ENCODE assay signal across 8 mouse cellular contexts in genomic region chr19:37435041-37435852, GRCm38 (mm10). TPM values are rescaled to one million over a fixed set of nuclear protein-coding genes. Genes with fewer than 3 reads are reported as not detected.
DNase-seq lines count a peak whose midpoint lies in the region; ATAC-seq lines count a peak whose summit lies in the region.

No protein-coding gene starts in this region.

- peak; percentile 31 for DNase-seq in CD4-positive helper T cell, adult 2 months (ENCODE audit: low read depth, low spot score)
- peak; percentile 66 for DNase-seq in ZHBTc4 (ENCODE audit: low read depth, low spot score)
- DNase-seq in heart, postnatal 4 days: peak; percentile 66
- peak; percentile 65 for DNase-seq in limb, embryonic 11.5 days (ENCODE audit: low spot score)
- peak; percentile 62 for DNase-seq in midbrain, embryonic 10.5 days (ENCODE audit: low spot score)
- peak; percentile 63 for DNase-seq in splenic B cell, adult 2 months (ENCODE audit: low read depth, low spot score)
- DNase-seq in left cerebral cortex, adult 9 months (ENCODE audit: low spot score in 2 of 2): no peak

- no peak overlapping the region for H3K27ac ChIP-seq in forebrain, embryonic 12.5 days
- 0 out of 2 replicates have a peak overlapping the region, but pooled peaks have one; percentile 52 for H3K27ac ChIP-seq in limb, embryonic 11.5 days (replicated peaks; ENCODE audit: low read depth, low read length)
- H3K27ac ChIP-seq in midbrain, embryonic 10.5 days (replicated peaks): peak overlapping the region; percentile 52; the same call in 1 of the 2 replicates

- peaks cover 18% of the 10 kb centered on the region for H3K4me1 ChIP-seq in forebrain, embryonic 12.5 days
- peaks cover 14% of the 10 kb centered on the region for H3K4me1 ChIP-seq in limb, embryonic 11.5 days (ENCODE audit: control insufficient read depth, insufficient read depth, low read length)
- peaks cover 18% of the 10 kb centered on the region for H3K4me1 ChIP-seq in midbrain, embryonic 10.5 days

- H3K9ac ChIP-seq in forebrain, embryonic 12.5 days: peak overlapping the region; percentile 38
- H3K9ac ChIP-seq in limb, embryonic 11.5 days (ENCODE audit: low read length): peak overlapping the region; percentile 41

- H3K9me3 ChIP-seq in forebrain, embryonic 12.5 days: no peaks in the 10 kb centered on the region
- H3K9me3 ChIP-seq in limb, embryonic 11.5 days (ENCODE audit: control insufficient read depth, low read length): no peaks in the 10 kb centered on the region; the same call in 1 of the 2 replicates
- H3K9me3 ChIP-seq in midbrain, embryonic 10.5 days (replicated peaks): no peaks in the 10 kb centered on the region

- peaks cover 88% of the 10 kb centered on the region for H3K27me3 ChIP-seq in forebrain, embryonic 12.5 days
- peaks cover 61% of the 10 kb centered on the region for H3K27me3 ChIP-seq in limb, embryonic 11.5 days (ENCODE audit: control insufficient read depth, insufficient read depth, low read length)
- H3K27me3 ChIP-seq in midbrain, embryonic 10.5 days (ENCODE audit: low read depth, poor library complexity, severe bottlenecking): peaks cover 100% of the 10 kb centered on the region
- H3K27me3 ChIP-seq in splenic B cell, adult 2 months (ENCODE audit: control insufficient read depth, insufficient read depth, low read length, poor library complexity, severe bottlenecking): no peaks in the 10 kb centered on the region

- WGBS in forebrain, embryonic 12.5 days: under 1% methylated on average over 75 of the region's 77 CpGs
- WGBS in limb, embryonic 11.5 days: under 1% methylated on average over 77 of the region's 77 CpGs
- 2% methylated on average over 77 of the region's 77 CpGs for WGBS in midbrain, embryonic 10.5 days

- peak overlapping the region; percentile 56 for H3K4me2 ChIP-seq in forebrain, embryonic 12.5 days
- peak overlapping the region; percentile 44 for H3K4me2 ChIP-seq in limb, embryonic 11.5 days (ENCODE audit: low read depth, severe bottlenecking)

- ATAC-seq in forebrain, embryonic 12.5 days (ENCODE audit: low FRiP score): peak; percentile 36
- no peak for ATAC-seq in limb, embryonic 11.5 days (ENCODE audit: insufficient number of reproducible peaks, low FRiP score, low TSS enrichment, low read depth)

- H3K36me3 ChIP-seq in forebrain, embryonic 12.5 days (replicated peaks): no peaks in the 10 kb centered on the region
- no peaks in the 10 kb centered on the region for H3K36me3 ChIP-seq in limb, embryonic 11.5 days (ENCODE audit: control insufficient read depth, insufficient read depth, low read length)
- no peaks in the 10 kb centered on the region for H3K36me3 ChIP-seq in midbrain, embryonic 10.5 days
- H3K36me3 ChIP-seq in splenic B cell, adult 2 months (ENCODE audit: control insufficient read depth, insufficient read depth, low read length, poor library complexity, severe bottlenecking): peaks cover 17% of the 10 kb centered on the region

- peak overlapping the region; percentile 43 for H3K4me3 ChIP-seq in forebrain, embryonic 12.5 days (replicated peaks)
- peak overlapping the region; percentile 42 for H3K4me3 ChIP-seq in limb, embryonic 11.5 days (ENCODE audit: low read depth, low read length)
- H3K4me3 ChIP-seq in midbrain, embryonic 10.5 days: peak overlapping the region; percentile 50

RNA-seq across cellular contexts. Expression of gene Hhex, which starts 0.6 kb away (rescaled TPM):
- polyA plus RNA-seq in forebrain, embryonic 12.5 days (2016; fragmentation: Nextera tagmentation; extraction: Ambion mirVana): 4.8 and 5.4 TPM in 2 replicates
- total RNA-seq in heart, postnatal 4 days (2021): 1 to 10 TPM; 7.3 to 9.1 TPM
- 4.7 and 4.8 TPM in 2 replicates for polyA plus RNA-seq in limb, embryonic 11.5 days (2014; fragmentation: Nextera tagmentation; extraction: Ambion mirVana)
- polyA plus RNA-seq in midbrain, embryonic 10.5 days (2016; fragmentation: Nextera tagmentation; extraction: Ambion mirVana): 5.4 and 6.9 TPM in 2 replicates

RNA-seq across cellular contexts. Expression of gene Kif11, which starts 59.0 kb away (rescaled TPM):
- polyA plus RNA-seq in forebrain, embryonic 12.5 days (2016; fragmentation: Nextera tagmentation; extraction: Ambion mirVana): 99.0 and 107 TPM in 2 replicates
- total RNA-seq in heart, postnatal 4 days (2021): 10 to 100 TPM; 36.8 to 41.7 TPM
- polyA plus RNA-seq in limb, embryonic 11.5 days (2014; fragmentation: Nextera tagmentation; extraction: Ambion mirVana): 97.2 and 103 TPM in 2 replicates
- 92.7 and 92.9 TPM in 2 replicates for polyA plus RNA-seq in midbrain, embryonic 10.5 days (2016; fragmentation: Nextera tagmentation; extraction: Ambion mirVana)

Comparison
In these comparisons a context has a peak if more than half of its experiments do, and no peak if none do; other contexts are left out.
1. DNase-seq: peak in CD4-positive helper T cell, adult 2 months (single experiment), ZHBTc4 (single experiment), heart, postnatal 4 days (single experiment), limb, embryonic 11.5 days (single experiment), midbrain, embryonic 10.5 days (single experiment) and splenic B cell, adult 2 months (single experiment); none in left cerebral cortex, adult 9 months (0 of 2).
2. Peak in every context shown above with its lines, with median percentiles within 50 percentile points of each other: H3K4me3 ChIP-seq.